Mouse (Mus musculus): ENCODE measurements around the gene Ptprg. TPM values are rescaled to one million over a fixed set of nuclear protein-coding genes. Genes with fewer than 3 reads are reported as not detected.

Gene Ptprg
- polyA plus RNA-seq, 1 experiment = 21.7 TPM

- TF ChIP-seq POLR2A (IDR thresholded peaks at IDR 0.05; ENCODE audit: low read depth, low read length) = no peak
- TF ChIP-seq CTCF (IDR thresholded peaks at IDR 0.05; ENCODE audit: extremely low read depth, insufficient read length, insufficient replicate concordance, low read depth, low read length) = no peak
- H3K27me3 ChIP-seq (ENCODE audit: control insufficient read depth, insufficient read depth, low read length) = no peaks in the 10 kb centered on the region
- WGBS = 20% methylated on average over 5 of the region's 5 CpGs
Measured at GRCm38 (mm10) chr14:11865332-11865731, 312.0 kb downstream of the Ptprg start.

GRCm38 (mm10) chr14:11865872-11866271 is 312.5 kb downstream of the Ptprg start:
- Histone ChIP-seq H3K4me1 (ENCODE audit: control insufficient read depth, insufficient read depth, insufficient read length, low read length) (peaks cover 5% of the 10 kb centered on the region), H3K27me3 (ENCODE audit: control insufficient read depth, insufficient read depth, low read length) (no peaks in the 10 kb centered on the region), H3K4me3 (ENCODE audit: low read depth, low read length) (no peak overlapping the region), H3K36me3 (ENCODE audit: control insufficient read depth, insufficient read depth, low read length) (no peaks in the 10 kb centered on the region), H3K27ac (ENCODE audit: insufficient read depth, low read depth, low read length) (no peak overlapping the region; the same call in 1 of the 2 replicates)
- TF ChIP-seq CTCF (IDR thresholded peaks at IDR 0.05; ENCODE audit: extremely low read depth, insufficient read length, insufficient replicate concordance, low read depth, low read length) (no peak), POLR2A (IDR thresholded peaks at IDR 0.05; ENCODE audit: low read depth, low read length) (no peak)
- 26% methylated on average over 6 of the region's 6 CpGs for WGBS

More at GRCm38 (mm10) chr14:11865332-11865731, 312.0 kb downstream of the Ptprg start:
- H3K27ac ChIP-seq (ENCODE audit: insufficient read depth, low read depth, low read length) = no peak overlapping the region
- H3K36me3 ChIP-seq (ENCODE audit: control insufficient read depth, insufficient read depth, low read length) = no peaks in the 10 kb centered on the region
- peaks cover 5% of the 10 kb centered on the region for H3K4me1 ChIP-seq (ENCODE audit: control insufficient read depth, insufficient read depth, insufficient read length, low read length)
- H3K4me3 ChIP-seq (ENCODE audit: low read depth, low read length) = no peak overlapping the region

- Histone ChIP-seq H3K36me3 (ENCODE audit: control insufficient read depth, insufficient read depth, low read length) (no peaks in the 10 kb centered on the region), H3K27ac (ENCODE audit: insufficient read depth, low read depth, low read length) (no peak overlapping the region), H3K4me3 (ENCODE audit: low read depth, low read length) (no peak overlapping the region), H3K4me1 (ENCODE audit: control insufficient read depth, insufficient read depth, insufficient read length, low read length) (peaks cover 5% of the 10 kb centered on the region), H3K27me3 (ENCODE audit: control insufficient read depth, insufficient read depth, low read length) (no peaks in the 10 kb centered on the region)
- no peak for TF ChIP-seq CTCF (IDR thresholded peaks at IDR 0.05; ENCODE audit: extremely low read depth, insufficient read length, insufficient replicate concordance, low read depth, low read length)
- TF ChIP-seq POLR2A (IDR thresholded peaks at IDR 0.05; ENCODE audit: low read depth, low read length) = no peak
- WGBS = 69% methylated on average over 7 of the region's 7 CpGs
Measured at GRCm38 (mm10) chr14:11866416-11866815, 313.1 kb downstream of the Ptprg start.

DNA sequence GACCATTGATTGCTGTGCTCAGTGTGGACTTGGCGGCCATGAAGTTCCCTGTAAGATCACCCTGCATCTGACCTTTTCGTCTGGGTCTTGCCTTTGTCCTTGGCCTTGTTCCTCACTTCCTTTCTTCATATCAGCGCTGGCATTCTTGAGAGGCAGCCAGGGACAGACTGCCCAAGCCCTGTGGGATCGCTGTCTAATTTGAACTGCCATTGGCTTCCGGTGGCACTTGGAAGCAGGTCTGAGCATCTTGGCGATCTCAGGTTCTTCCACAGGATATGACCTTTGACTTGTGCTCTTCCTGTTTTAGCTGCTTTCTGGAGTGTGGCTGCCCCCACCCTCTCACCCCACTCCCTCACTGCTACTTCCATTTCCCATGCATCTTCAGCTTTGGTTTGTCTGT is 315.3 kb downstream of the Ptprg start:
- WGBS = 67% methylated on average over 6 of the region's 6 CpGs
- TF ChIP-seq CTCF (IDR thresholded peaks at IDR 0.05; ENCODE audit: extremely low read depth, insufficient read length, insufficient replicate concordance, low read depth, low read length) = no peak
- no peak for TF ChIP-seq POLR2A (IDR thresholded peaks at IDR 0.05; ENCODE audit: low read depth, low read length)
- H3K27ac ChIP-seq (ENCODE audit: insufficient read depth, low read depth, low read length) = no peak overlapping the region

DNA sequence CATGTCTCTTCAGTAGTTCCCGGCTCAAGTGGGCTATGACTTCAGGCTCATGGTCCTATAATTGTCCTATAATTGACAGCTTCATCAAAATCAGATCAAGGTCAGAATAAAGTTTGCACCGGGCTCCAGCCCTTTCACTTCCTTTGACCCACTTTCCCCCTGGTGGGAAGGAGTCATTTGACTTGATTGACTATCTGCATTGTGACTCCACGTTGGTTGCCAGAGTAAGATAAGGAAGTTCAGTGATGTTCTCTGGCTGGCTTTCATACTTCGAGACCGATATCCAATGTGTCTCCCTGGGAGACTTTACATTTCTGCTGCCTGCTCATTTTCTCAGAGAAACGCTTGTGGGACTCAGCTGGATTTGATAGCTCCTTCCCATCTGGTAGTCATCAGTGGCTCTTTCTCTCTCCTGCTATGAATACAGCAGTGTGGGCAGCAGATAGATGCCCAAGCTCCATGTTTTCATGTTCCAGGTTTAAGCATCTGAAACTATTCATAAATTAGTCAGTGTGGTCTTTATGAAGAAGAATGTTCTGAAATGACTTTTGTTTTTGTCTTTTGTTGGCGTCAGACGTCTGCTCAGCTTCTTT is 318.5 kb downstream of the Ptprg start:
- Histone ChIP-seq H3K4me3 (ENCODE audit: low read depth, low read length) (no peak overlapping the region), H3K27ac (ENCODE audit: insufficient read depth, low read depth, low read length) (no peak overlapping the region), H3K4me1 (ENCODE audit: control insufficient read depth, insufficient read depth, insufficient read length, low read length) (peaks cover 3% of the 10 kb centered on the region; the same call in 1 of the 2 replicates), H3K36me3 (ENCODE audit: control insufficient read depth, insufficient read depth, low read length) (no peaks in the 10 kb centered on the region), H3K27me3 (ENCODE audit: control insufficient read depth, insufficient read depth, low read length) (no peaks in the 10 kb centered on the region)
- WGBS = 61% methylated on average over 8 of the region's 8 CpGs
- TF ChIP-seq POLR2A (IDR thresholded peaks at IDR 0.05; ENCODE audit: low read depth, low read length) (no peak), CTCF (IDR thresholded peaks at IDR 0.05; ENCODE audit: extremely low read depth, insufficient read length, insufficient replicate concordance, low read depth, low read length) (no peak)

More for the DNA sequence above, 315.3 kb downstream of the Ptprg start:
- no peaks in the 10 kb centered on the region for H3K27me3 ChIP-seq (ENCODE audit: control insufficient read depth, insufficient read depth, low read length)
- no peak overlapping the region for H3K4me3 ChIP-seq (ENCODE audit: low read depth, low read length)
- H3K36me3 ChIP-seq (ENCODE audit: control insufficient read depth, insufficient read depth, low read length) = no peaks in the 10 kb centered on the region
- peaks cover 8% of the 10 kb centered on the region for H3K4me1 ChIP-seq (ENCODE audit: control insufficient read depth, insufficient read depth, insufficient read length, low read length)

DNA sequence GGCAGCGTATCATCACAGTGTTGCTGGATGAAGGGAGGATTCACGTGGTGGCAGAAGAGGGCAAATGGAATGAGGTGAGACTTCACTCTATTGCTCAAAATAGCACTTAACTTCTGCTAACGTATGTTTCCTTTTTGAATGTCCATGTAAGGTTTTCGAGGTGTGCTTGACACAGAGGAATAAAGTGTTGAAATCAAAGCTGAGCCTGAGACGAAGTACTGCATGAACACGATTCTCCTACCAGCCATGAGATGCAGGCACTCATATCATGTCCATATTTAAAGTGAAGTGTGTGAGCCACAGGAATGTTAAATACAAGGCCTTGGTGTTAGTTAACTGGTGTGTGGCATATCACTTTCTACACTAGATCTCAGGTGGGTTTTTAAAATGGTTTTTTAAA is 320.9 kb downstream of the Ptprg start:
- Histone ChIP-seq H3K27ac (ENCODE audit: insufficient read depth, low read depth, low read length) (no peak overlapping the region), H3K36me3 (ENCODE audit: control insufficient read depth, insufficient read depth, low read length) (no peaks in the 10 kb centered on the region), H3K27me3 (ENCODE audit: control insufficient read depth, insufficient read depth, low read length) (no peaks in the 10 kb centered on the region), H3K4me3 (ENCODE audit: low read depth, low read length) (no peak overlapping the region), H3K4me1 (ENCODE audit: control insufficient read depth, insufficient read depth, insufficient read length, low read length) (peaks cover 3% of the 10 kb centered on the region; the same call in 1 of the 2 replicates)
- 94% methylated on average over 6 of the region's 6 CpGs for WGBS
- no peak for TF ChIP-seq POLR2A (IDR thresholded peaks at IDR 0.05; ENCODE audit: low read depth, low read length)
- no peak for TF ChIP-seq CTCF (IDR thresholded peaks at IDR 0.05; ENCODE audit: extremely low read depth, insufficient read length, insufficient replicate concordance, low read depth, low read length)

DNA sequence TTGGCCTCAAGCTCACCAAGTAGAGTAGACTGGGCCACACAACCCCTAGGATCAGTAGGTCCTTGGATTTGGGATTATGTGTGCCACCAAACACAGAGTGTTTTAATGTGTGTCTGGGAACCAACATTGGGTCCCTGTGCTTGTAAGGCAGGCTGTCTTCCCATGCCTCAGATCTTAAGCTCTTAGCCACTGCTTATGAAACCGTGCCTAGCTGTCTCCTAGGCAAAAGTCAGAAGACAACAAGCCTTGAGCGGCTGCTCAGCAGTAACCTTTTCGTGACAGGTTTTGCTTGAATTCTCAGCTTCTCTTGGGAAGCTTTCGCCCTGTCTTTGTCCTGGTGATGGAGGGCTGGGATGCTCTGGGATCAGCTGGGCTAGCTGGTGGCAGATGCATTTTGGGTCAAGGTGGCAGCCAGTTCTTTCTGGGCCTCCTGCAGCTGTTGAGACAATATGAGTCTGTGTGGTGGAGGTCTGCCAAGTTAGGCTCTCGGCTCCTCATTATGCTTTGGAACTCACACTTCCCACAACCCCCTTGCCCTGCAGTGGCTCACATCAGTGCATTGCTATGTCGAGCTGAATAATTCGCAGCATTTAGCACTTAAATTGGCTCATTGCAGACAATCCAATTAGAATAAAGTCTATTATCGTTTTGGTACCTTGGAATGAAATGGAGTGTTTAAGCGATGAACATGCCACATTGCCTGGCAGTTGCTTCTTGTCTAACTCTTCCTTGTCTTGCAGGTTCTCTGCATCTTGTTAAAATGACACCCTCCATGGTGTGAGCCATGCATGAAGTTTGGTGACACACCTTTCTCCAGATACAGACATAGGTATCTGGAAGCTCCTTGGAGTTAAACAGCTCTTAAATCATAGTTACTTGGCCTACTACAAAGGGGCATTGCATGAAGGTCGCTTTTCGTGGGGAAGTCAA is 321.9 kb downstream of the Ptprg start:
- Histone ChIP-seq H3K4me3 (ENCODE audit: low read depth, low read length) (no peak overlapping the region), H3K36me3 (ENCODE audit: control insufficient read depth, insufficient read depth, low read length) (no peaks in the 10 kb centered on the region), H3K27me3 (ENCODE audit: control insufficient read depth, insufficient read depth, low read length) (no peaks in the 10 kb centered on the region), H3K27ac (ENCODE audit: insufficient read depth, low read depth, low read length) (no peak overlapping the region), H3K4me1 (ENCODE audit: control insufficient read depth, insufficient read depth, insufficient read length, low read length) (peaks cover 3% of the 10 kb centered on the region; the same call in 1 of the 2 replicates)
- WGBS = 87% methylated on average over 11 of the region's 11 CpGs
- no peak for TF ChIP-seq CTCF (IDR thresholded peaks at IDR 0.05; ENCODE audit: extremely low read depth, insufficient read length, insufficient replicate concordance, low read depth, low read length)
- TF ChIP-seq POLR2A (IDR thresholded peaks at IDR 0.05; ENCODE audit: low read depth, low read length) = no peak

Measured in small intestine, adult 2 months (tissue).